Comparison of ENCODE assay signal across 15 mouse cellular contexts in the genomic region with DNA sequence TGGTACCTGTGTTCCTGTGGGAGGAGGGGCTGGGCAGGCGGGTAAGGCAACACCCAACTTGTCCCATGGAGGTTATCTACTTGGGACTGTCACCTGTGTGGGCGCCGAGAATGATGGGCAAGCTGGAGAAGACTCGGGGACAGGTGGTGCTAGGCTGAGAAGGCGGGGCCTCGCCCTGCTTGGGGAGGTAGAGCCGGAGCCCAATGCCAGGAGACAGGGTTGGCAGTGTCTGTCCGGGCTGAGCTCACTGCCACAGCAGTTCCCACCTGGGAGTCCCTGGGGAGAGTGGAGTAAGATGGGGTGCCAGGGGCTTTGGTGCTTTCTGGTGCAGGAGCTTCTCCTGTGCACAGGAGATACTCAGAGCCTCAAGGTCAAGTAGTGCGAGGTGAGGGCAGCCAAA. TPM values are rescaled to one million over a fixed set of nuclear protein-coding genes. Genes with fewer than 3 reads are reported as not detected.
A peak's percentile ranks its signal among the peaks of the same experiment; 100 is the strongest.
DNase-seq lines count a peak whose midpoint lies in the region; ATAC-seq and TF ChIP-seq lines count a peak whose summit lies in the region.
"Had no signal": no experiment of that assay in that cellular context is flagged by ENCODE, and none has a peak within 500 bp of the region (broad histone marks: within the 10 kb centered on the region; RNA-seq: fewer than 3 reads in every experiment).

No protein-coding gene starts in this region.

- H3K36me3 ChIP-seq in heart, embryonic 15.5 days: peaks cover 46% of the 10 kb centered on the region
- H3K36me3 ChIP-seq in stomach, embryonic 14.5 days (ENCODE audit: control insufficient read depth, insufficient read depth, low read length): peaks cover 42% of the 10 kb centered on the region
- H3K36me3 ChIP-seq in stomach, postnatal 0 days (ENCODE audit: control insufficient read depth, insufficient read depth, low read length): peaks cover 25% of the 10 kb centered on the region
- peaks cover 6% of the 10 kb centered on the region; the same call in 1 of the 2 replicates for H3K36me3 ChIP-seq in forebrain, embryonic 11.5 days (ENCODE audit: control insufficient read depth, insufficient read depth, low read length)
- peaks cover 43% of the 10 kb centered on the region for H3K36me3 ChIP-seq in kidney, embryonic 16.5 days (ENCODE audit: insufficient read depth, low read length)

- H3K4me1 ChIP-seq in heart, embryonic 15.5 days (replicated peaks): peaks cover 33% of the 10 kb centered on the region
- no peaks in the 10 kb centered on the region for H3K4me1 ChIP-seq in stomach, embryonic 14.5 days (ENCODE audit: control insufficient read depth, insufficient read depth, low read length)
- no peaks in the 10 kb centered on the region for H3K4me1 ChIP-seq in stomach, postnatal 0 days (replicated peaks; ENCODE audit: control insufficient read depth, insufficient read depth)
- H3K4me1 ChIP-seq in forebrain, embryonic 11.5 days (replicated peaks; ENCODE audit: control insufficient read depth, insufficient read depth, low read length): no peaks in the 10 kb centered on the region
- H3K4me1 ChIP-seq in kidney, embryonic 16.5 days (ENCODE audit: insufficient read depth, low read length): peaks cover 11% of the 10 kb centered on the region; the same call in 1 of the 2 replicates
- H3K4me1 ChIP-seq: neural tube, embryonic 12.5 days had no signal

- no peaks in the 10 kb centered on the region for H3K27me3 ChIP-seq in heart, embryonic 15.5 days
- no peaks in the 10 kb centered on the region for H3K27me3 ChIP-seq in stomach, embryonic 14.5 days (ENCODE audit: control insufficient read depth, insufficient read depth, low read length)
- H3K27me3 ChIP-seq in stomach, postnatal 0 days (ENCODE audit: control insufficient read depth, insufficient read depth, low read length): no peaks in the 10 kb centered on the region
- H3K27me3 ChIP-seq in forebrain, embryonic 11.5 days (ENCODE audit: control insufficient read depth, insufficient read depth, low read length): no peaks in the 10 kb centered on the region
- no peaks in the 10 kb centered on the region for H3K27me3 ChIP-seq in kidney, embryonic 16.5 days (ENCODE audit: insufficient read depth, low read length)
- H3K27me3 ChIP-seq: neural tube, embryonic 12.5 days had no signal

- DNase-seq in adrenal gland, postnatal 14 days: peak; percentile 22
- DNase-seq in adrenal gland, adult 18-20 months (ENCODE audit: low spot score in 2 of 2): no peak
- no peak for DNase-seq in heart, postnatal 36 days
- DNase-seq in stomach, postnatal 0 days (ENCODE audit: low spot score): no peak
- DNase-seq in forebrain, embryonic 11.5 days (ENCODE audit: low spot score): no peak
- DNase-seq: layer of hippocampus, postnatal 36 days; midbrain, embryonic 14.5 days had no signal

- H3K9ac ChIP-seq in heart, embryonic 15.5 days: no peak overlapping the region
- H3K9ac ChIP-seq in stomach, embryonic 14.5 days (replicated peaks; ENCODE audit: low read depth, low read length): no peak overlapping the region
- H3K9ac ChIP-seq in stomach, postnatal 0 days (ENCODE audit: low read length): no peak overlapping the region
- H3K9ac ChIP-seq in forebrain, embryonic 11.5 days (ENCODE audit: low read length): no peak overlapping the region
- no peak overlapping the region for H3K9ac ChIP-seq in kidney, embryonic 16.5 days (replicated peaks; ENCODE audit: low read length)
- H3K9ac ChIP-seq: hindbrain, embryonic 14.5 days; neural tube, embryonic 12.5 days had no signal

- no peaks in the 10 kb centered on the region for H3K9me3 ChIP-seq in heart, embryonic 15.5 days (replicated peaks)
- H3K9me3 ChIP-seq in stomach, embryonic 14.5 days (ENCODE audit: control insufficient read depth, low read depth, low read length): no peaks in the 10 kb centered on the region
- no peaks in the 10 kb centered on the region for H3K9me3 ChIP-seq in stomach, postnatal 0 days (ENCODE audit: control insufficient read depth, low read length)
- no peaks in the 10 kb centered on the region for H3K9me3 ChIP-seq in forebrain, embryonic 11.5 days (ENCODE audit: control insufficient read depth, low read length)
- no peaks in the 10 kb centered on the region for H3K9me3 ChIP-seq in kidney, embryonic 16.5 days (ENCODE audit: low read length)
- H3K9me3 ChIP-seq: G1E; neural tube, embryonic 12.5 days had no signal

- TF ChIP-seq EP300 in stomach, postnatal 0 days (optimal IDR thresholded peaks at IDR 0.05): no peak

- no peak for TF ChIP-seq CTCF in stomach, postnatal 0 days (IDR thresholded peaks at IDR 0.05; ENCODE audit: low read depth)

- no peak overlapping the region for H3K4me2 ChIP-seq in heart, embryonic 15.5 days
- no peak overlapping the region for H3K4me2 ChIP-seq in stomach, embryonic 14.5 days (replicated peaks; ENCODE audit: low read depth, low read length)
- no peak overlapping the region for H3K4me2 ChIP-seq in stomach, postnatal 0 days (replicated peaks; ENCODE audit: low read depth)
- H3K4me2 ChIP-seq in forebrain, embryonic 11.5 days (ENCODE audit: low read depth, low read length, severe bottlenecking): no peak overlapping the region
- no peak overlapping the region for H3K4me2 ChIP-seq in kidney, embryonic 16.5 days (replicated peaks; ENCODE audit: low read depth, low read length)
- H3K4me2 ChIP-seq: hindbrain, embryonic 14.5 days; neural tube, embryonic 12.5 days had no signal

- intact Hi-C loops in heart, postnatal 36 days (cut with DNase I): no loop called here

- WGBS in heart, embryonic 15.5 days: 79% methylated on average over 9 of the region's 9 CpGs
- 81% methylated on average over 9 of the region's 9 CpGs for WGBS in stomach, embryonic 14.5 days
- WGBS in stomach, postnatal 0 days: 67% methylated on average over 9 of the region's 9 CpGs
- WGBS in forebrain, embryonic 11.5 days: 89% methylated on average over 9 of the region's 9 CpGs
- 86% methylated on average over 9 of the region's 9 CpGs for WGBS in kidney, embryonic 16.5 days

- H3K27ac ChIP-seq in heart, embryonic 15.5 days: peak overlapping the region; percentile 18; the same call in 1 of the 2 replicates
- no peak overlapping the region for H3K27ac ChIP-seq in stomach, embryonic 14.5 days (ENCODE audit: low read length)
- no peak overlapping the region for H3K27ac ChIP-seq in stomach, postnatal 0 days (replicated peaks)
- no peak overlapping the region for H3K27ac ChIP-seq in forebrain, embryonic 11.5 days (ENCODE audit: low read depth, low read length)
- no peak overlapping the region for H3K27ac ChIP-seq in kidney, embryonic 16.5 days (ENCODE audit: low read length)
- H3K27ac ChIP-seq: hindbrain, embryonic 14.5 days; neural tube, embryonic 12.5 days had no signal

- no peak overlapping the region for H3K4me3 ChIP-seq in heart, embryonic 15.5 days
- H3K4me3 ChIP-seq in stomach, embryonic 14.5 days (ENCODE audit: low read depth, low read length): no peak overlapping the region
- H3K4me3 ChIP-seq in stomach, postnatal 0 days (ENCODE audit: low read depth, low read length): no peak overlapping the region
- no peak overlapping the region for H3K4me3 ChIP-seq in forebrain, embryonic 11.5 days (ENCODE audit: low read depth, low read length)
- H3K4me3 ChIP-seq in kidney, embryonic 16.5 days (ENCODE audit: low read length): no peak overlapping the region
- H3K4me3 ChIP-seq: neural tube, embryonic 12.5 days had no signal

- ATAC-seq in heart, embryonic 15.5 days (replicated peaks; ENCODE audit: insufficient number of reproducible peaks, insufficient read depth, low FRiP score, low read depth): no peak
- ATAC-seq in stomach, embryonic 14.5 days (ENCODE audit: insufficient number of reproducible peaks, insufficient read depth, low FRiP score, low read depth): peak; percentile 11; the same call in 1 of the 2 replicates
- ATAC-seq in stomach, postnatal 0 days (ENCODE audit: low FRiP score, low TSS enrichment): no peak
- no peak for ATAC-seq in forebrain, embryonic 11.5 days (replicated peaks; ENCODE audit: low FRiP score)
- no peak for ATAC-seq in kidney, embryonic 16.5 days (ENCODE audit: low FRiP score, low TSS enrichment)
- ATAC-seq: forebrain, embryonic 16.5 days; intestine, postnatal 0 days had no signal

RNA-seq across cellular contexts. Expression of gene Tob2, which starts 9.5 kb away (rescaled TPM):
- 124 and 147 TPM in 2 replicates for total RNA-seq in adrenal gland, postnatal 14 days (2021)
- total RNA-seq in adrenal gland, adult 18-20 months (2021): 100 to 1,000 TPM; 103 to 121 TPM
- polyA plus RNA-seq in heart, embryonic 15.5 days (2015; fragmentation: Nextera tagmentation; extraction: Ambion mirVana): 15.8 and 17.6 TPM in 2 replicates
- 100 to 1,000 TPM in 1 of 2 experiments, 10 to 100 TPM in 1; 74.9 to 130 TPM for total RNA-seq in heart, postnatal 36 days (2021)
- polyA plus RNA-seq in stomach, embryonic 14.5 days (2014; fragmentation: Nextera tagmentation; extraction: Ambion mirVana): 24.5 and 25.1 TPM in 2 replicates
- 18.8 and 20.5 TPM in 2 replicates for polyA plus RNA-seq in stomach, postnatal 0 days (2015; fragmentation: Nextera tagmentation; extraction: Ambion mirVana)
- 22.1 and 23.6 TPM in 2 replicates for polyA plus RNA-seq in forebrain, embryonic 11.5 days (2014; fragmentation: Nextera tagmentation; extraction: Ambion mirVana)
- polyA plus RNA-seq in kidney, embryonic 16.5 days (2015; fragmentation: Nextera tagmentation; extraction: Ambion mirVana): 29.6 and 32.6 TPM in 2 replicates

RNA-seq across cellular contexts. Expression of gene Phf5a, which starts 22.6 kb away (rescaled TPM):
- total RNA-seq in adrenal gland, postnatal 14 days (2021): 63.4 and 65.5 TPM in 2 replicates
- 10 to 100 TPM; 54.3 to 55.6 TPM for total RNA-seq in adrenal gland, adult 18-20 months (2021)
- polyA plus RNA-seq in heart, embryonic 15.5 days (2015; fragmentation: Nextera tagmentation; extraction: Ambion mirVana): 70.5 and 97.6 TPM in 2 replicates
- total RNA-seq in heart, postnatal 36 days (2021): 10 to 100 TPM; 35.0 to 39.8 TPM
- polyA plus RNA-seq in stomach, embryonic 14.5 days (2014; fragmentation: Nextera tagmentation; extraction: Ambion mirVana): 153 and 157 TPM in 2 replicates
- 75.8 and 77.0 TPM in 2 replicates for polyA plus RNA-seq in stomach, postnatal 0 days (2015; fragmentation: Nextera tagmentation; extraction: Ambion mirVana)
- polyA plus RNA-seq in forebrain, embryonic 11.5 days (2014; fragmentation: Nextera tagmentation; extraction: Ambion mirVana): 186 and 216 TPM in 2 replicates
- polyA plus RNA-seq in kidney, embryonic 16.5 days (2015; fragmentation: Nextera tagmentation; extraction: Ambion mirVana): 167 and 172 TPM in 2 replicates

RNA-seq across cellular contexts. Expression of gene Aco2, which starts 23.0 kb away (rescaled TPM):
- total RNA-seq in adrenal gland, postnatal 14 days (2021): 2,377 and 2,604 TPM in 2 replicates
- 1,000 to 10,000 TPM in 1 of 2 experiments, 100 to 1,000 TPM in 1; 791 to 1,455 TPM for total RNA-seq in adrenal gland, adult 18-20 months (2021)
- 610 and 636 TPM in 2 replicates for polyA plus RNA-seq in heart, embryonic 15.5 days (2015; fragmentation: Nextera tagmentation; extraction: Ambion mirVana)
- 1,000 to 10,000 TPM; 2,177 to 2,250 TPM for total RNA-seq in heart, postnatal 36 days (2021)
- 136 and 144 TPM in 2 replicates for polyA plus RNA-seq in stomach, embryonic 14.5 days (2014; fragmentation: Nextera tagmentation; extraction: Ambion mirVana)
- 130 and 141 TPM in 2 replicates for polyA plus RNA-seq in stomach, postnatal 0 days (2015; fragmentation: Nextera tagmentation; extraction: Ambion mirVana)
- 169 and 171 TPM in 2 replicates for polyA plus RNA-seq in forebrain, embryonic 11.5 days (2014; fragmentation: Nextera tagmentation; extraction: Ambion mirVana)
- 281 and 293 TPM in 2 replicates for polyA plus RNA-seq in kidney, embryonic 16.5 days (2015; fragmentation: Nextera tagmentation; extraction: Ambion mirVana)

RNA-seq across cellular contexts. Expression of gene Tef, which starts 46.9 kb away (rescaled TPM):
- total RNA-seq in adrenal gland, postnatal 14 days (2021): 71.4 and 98.5 TPM in 2 replicates
- total RNA-seq in adrenal gland, adult 18-20 months (2021): 10 to 100 TPM; 45.0 to 46.9 TPM
- polyA plus RNA-seq in heart, embryonic 15.5 days (2015; fragmentation: Nextera tagmentation; extraction: Ambion mirVana): 22.9 and 25.9 TPM in 2 replicates
- 100 to 1,000 TPM; 123 to 132 TPM for total RNA-seq in heart, postnatal 36 days (2021)
- polyA plus RNA-seq in stomach, embryonic 14.5 days (2014; fragmentation: Nextera tagmentation; extraction: Ambion mirVana): 23.7 and 25.6 TPM in 2 replicates
- polyA plus RNA-seq in stomach, postnatal 0 days (2015; fragmentation: Nextera tagmentation; extraction: Ambion mirVana): 17.1 and 21.2 TPM in 2 replicates
- 16.8 and 17.4 TPM in 2 replicates for polyA plus RNA-seq in forebrain, embryonic 11.5 days (2014; fragmentation: Nextera tagmentation; extraction: Ambion mirVana)
- 25.7 and 28.9 TPM in 2 replicates for polyA plus RNA-seq in kidney, embryonic 16.5 days (2015; fragmentation: Nextera tagmentation; extraction: Ambion mirVana)
